ENCODE assay signal across 22 mouse cellular contexts in the genomic region with DNA sequence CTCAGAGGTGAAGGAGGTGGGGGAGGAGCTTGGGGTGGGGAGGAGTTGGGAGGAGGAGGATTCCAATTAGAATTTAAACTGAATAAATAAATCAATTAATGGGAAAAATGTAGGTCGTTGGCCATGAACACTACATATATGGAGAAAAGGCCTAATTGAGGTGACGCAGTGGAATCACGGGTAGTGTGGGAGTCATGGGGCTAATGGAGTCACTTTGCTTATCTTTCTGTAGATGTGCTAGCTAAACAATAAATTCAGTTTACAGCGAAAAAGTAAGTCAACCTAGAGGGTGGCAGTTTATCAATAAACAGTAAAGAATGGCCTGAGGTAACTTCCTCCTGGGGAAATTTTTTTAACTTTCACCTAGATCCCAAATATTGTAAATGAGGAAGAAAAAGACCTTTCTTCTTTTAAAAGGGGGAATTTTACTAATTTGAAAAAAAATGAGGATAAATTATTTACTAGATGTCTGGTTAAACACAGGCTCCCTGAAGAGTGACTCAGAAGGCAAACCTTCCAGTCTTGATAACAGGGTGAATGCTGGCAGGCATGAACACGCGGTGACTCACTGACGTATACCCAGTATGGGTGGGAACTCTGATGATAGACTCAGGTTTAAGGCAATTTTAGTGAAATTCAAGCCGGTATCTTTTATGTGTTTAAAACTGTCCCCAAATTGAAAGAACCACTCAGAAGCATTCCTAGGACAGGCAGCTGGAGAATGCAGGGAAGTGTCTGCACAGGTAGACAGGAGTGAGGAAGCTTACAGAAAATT. TPM values are rescaled to one million over a fixed set of nuclear protein-coding genes. Genes with fewer than 3 reads are reported as not detected.
DNase-seq lines count a peak whose midpoint lies in the region; ATAC-seq and TF ChIP-seq lines count a peak whose summit lies in the region.
"Had no signal": no experiment of that assay in that cellular context is flagged by ENCODE, and none has a peak within 500 bp of the region (broad histone marks: within the 10 kb centered on the region; RNA-seq: fewer than 3 reads in every experiment).

No protein-coding gene starts in this region.

- DNase-seq in adrenal gland, adult 2 months: peak; percentile 66
- no peak for DNase-seq in adrenal gland, adult 18-20 months (ENCODE audit: low spot score in 2 of 2)
- DNase-seq in urinary bladder, postnatal 36 days (ENCODE audit: low spot score in 2 of 2): peak; percentile 36 to 41
- no peak for DNase-seq in urinary bladder, adult 2 months (ENCODE audit: low spot score)
- peak; percentile 64 for DNase-seq in stomach, postnatal 0 days (ENCODE audit: low spot score)
- DNase-seq in frontal cortex, postnatal 10 days (ENCODE audit: low spot score in 2 of 2): no peak
- no peak for DNase-seq in gastrocnemius, adult 18-20 months (ENCODE audit: low spot score)
- DNase-seq: cerebellum, adult 8-10 months; embryo, embryonic 11 days; kidney, adult 11 months; kidney, postnatal 10 days; lung, embryonic 14.5 days; lung, postnatal 4 days; thymus, postnatal 14 days had no signal

- H3K9ac ChIP-seq in intestine, embryonic 15.5 days: no peak overlapping the region
- H3K9ac ChIP-seq in stomach, postnatal 0 days (ENCODE audit: low read length): no peak overlapping the region
- H3K9ac ChIP-seq: forebrain, embryonic 15.5 days; heart, embryonic 13.5 days; lung, embryonic 14.5 days had no signal

- no peak overlapping the region for H3K4me3 ChIP-seq in intestine, embryonic 15.5 days (replicated peaks)
- H3K4me3 ChIP-seq in stomach, postnatal 0 days (ENCODE audit: low read depth, low read length): no peak overlapping the region
- H3K4me3 ChIP-seq: forebrain, embryonic 15.5 days; heart, embryonic 13.5 days; left cerebral cortex, adult 2 months; limb, embryonic 10.5 days had no signal

- TF ChIP-seq CTCF in stomach, postnatal 0 days (IDR thresholded peaks at IDR 0.05; ENCODE audit: low read depth): no peak

- no peak for TF ChIP-seq EP300 in stomach, postnatal 0 days (optimal IDR thresholded peaks at IDR 0.05)

- no peaks in the 10 kb centered on the region for H3K27me3 ChIP-seq in intestine, embryonic 15.5 days (replicated peaks)
- no peaks in the 10 kb centered on the region for H3K27me3 ChIP-seq in stomach, postnatal 0 days (ENCODE audit: control insufficient read depth, insufficient read depth, low read length)
- H3K27me3 ChIP-seq: forebrain, embryonic 15.5 days; heart, embryonic 13.5 days had no signal

- H3K36me3 ChIP-seq in intestine, embryonic 15.5 days: no peaks in the 10 kb centered on the region
- no peaks in the 10 kb centered on the region for H3K36me3 ChIP-seq in stomach, postnatal 0 days (ENCODE audit: control insufficient read depth, insufficient read depth, low read length)
- H3K36me3 ChIP-seq: forebrain, embryonic 15.5 days; heart, embryonic 13.5 days; limb, embryonic 10.5 days had no signal

- H3K4me1 ChIP-seq in intestine, embryonic 15.5 days (replicated peaks): no peaks in the 10 kb centered on the region
- no peaks in the 10 kb centered on the region for H3K4me1 ChIP-seq in stomach, postnatal 0 days (replicated peaks; ENCODE audit: control insufficient read depth, insufficient read depth)
- H3K4me1 ChIP-seq: forebrain, embryonic 15.5 days; limb, embryonic 10.5 days had no signal

- H3K9me3 ChIP-seq in intestine, embryonic 15.5 days: no peaks in the 10 kb centered on the region
- no peaks in the 10 kb centered on the region for H3K9me3 ChIP-seq in stomach, postnatal 0 days (ENCODE audit: control insufficient read depth, low read length)
- H3K9me3 ChIP-seq: forebrain, embryonic 15.5 days; heart, embryonic 13.5 days; limb, embryonic 10.5 days had no signal

- peak; percentile 94 for ATAC-seq in intestine, embryonic 15.5 days
- ATAC-seq in stomach, postnatal 0 days (ENCODE audit: low FRiP score, low TSS enrichment): peak; percentile 99
- ATAC-seq: activated CD4-positive, CD25-positive, alpha-beta regulatory T cell, adult 4 months; forebrain, embryonic 15.5 days had no signal

- no peak overlapping the region for H3K4me2 ChIP-seq in intestine, embryonic 15.5 days (replicated peaks)
- H3K4me2 ChIP-seq in stomach, postnatal 0 days (replicated peaks; ENCODE audit: low read depth): no peak overlapping the region
- H3K4me2 ChIP-seq: forebrain, embryonic 15.5 days; heart, embryonic 13.5 days; liver, embryonic 11.5 days; lung, embryonic 14.5 days; midbrain, embryonic 11.5 days had no signal

- H3K27ac ChIP-seq in intestine, embryonic 15.5 days: no peak overlapping the region
- no peak overlapping the region for H3K27ac ChIP-seq in stomach, postnatal 0 days (replicated peaks)
- H3K27ac ChIP-seq: forebrain, embryonic 15.5 days; heart, embryonic 13.5 days; left cerebral cortex, adult 2 months; limb, embryonic 10.5 days had no signal

- 60% methylated on average over 8 of the region's 8 CpGs for WGBS in intestine, embryonic 15.5 days
- WGBS in stomach, postnatal 0 days: 51% methylated on average over 8 of the region's 8 CpGs

RNA-seq across cellular contexts. Expression of a gene that starts 6.6 kb away (rescaled TPM):
- 10 to 100 TPM; 13.3 to 17.6 TPM for total RNA-seq in adrenal gland, adult 2 months (2021)
- 26.1 and 30.6 TPM in 2 replicates for polyA plus RNA-seq in adrenal gland, adult 2 months (2012; rRNA removed)
- 10 to 100 TPM in 1 of 2 experiments, 1 to 10 TPM in 1; 6.7 to 11.2 TPM for total RNA-seq in adrenal gland, adult 18-20 months (2021)
- 22.8 and 26.0 TPM in 2 replicates for polyA plus RNA-seq in urinary bladder, adult 2 months (2012; rRNA removed)
- 9.8 and 10.5 TPM in 2 replicates for polyA plus RNA-seq in intestine, embryonic 15.5 days (2015; fragmentation: Nextera tagmentation; extraction: Ambion mirVana)
- 8.8 and 10.2 TPM in 2 replicates for polyA plus RNA-seq in stomach, postnatal 0 days (2015; fragmentation: Nextera tagmentation; extraction: Ambion mirVana)
- total RNA-seq in gastrocnemius, adult 18-20 months (2021): 1 to 10 TPM; 1.5 to 2.1 TPM

Comparison
In these comparisons a context has a peak if more than half of its experiments do, and no peak if none do; other contexts are left out.
1. DNase-seq: peak in adrenal gland, adult 2 months (single experiment), urinary bladder, postnatal 36 days (2 of 2) and stomach, postnatal 0 days (single experiment); none in adrenal gland, adult 18-20 months (0 of 2), urinary bladder, adult 2 months (single experiment), frontal cortex, postnatal 10 days (0 of 2) and gastrocnemius, adult 18-20 months (single experiment).